Mouse (Mus musculus): ENCODE data around the gene Nell2. TPM values are rescaled to one million over a fixed set of nuclear protein-coding genes. Genes with fewer than 3 reads are reported as not detected.
"Not testable (repeated sequence)": the region's sequence is repeated elsewhere in the genome, so short reads cannot be mapped to it uniquely, and the experiment has no call there.

The Nell2 gene
- total and polyA plus RNA-seq, 3 experiments, result not detected

GRCm38 (mm10) chr15:95241161-95241560 is 287.2 kb downstream of the Nell2 start:
- no peaks in the 10 kb centered on the region for H3K4me1 ChIP-seq (ENCODE audit: control insufficient read depth in 1 of 2, insufficient read depth in 2 of 2)
- H3K4me3 ChIP-seq (replicated peaks in 1 of 3; ENCODE audit: low read depth in 2 of 3, low read length in 2 of 3, poor library complexity in 1 of 3), result no peak overlapping the region
- no peak for DNase-seq (ENCODE audit: extremely low read depth)
- no peaks in the 10 kb centered on the region for H3K79me2 ChIP-seq (replicated peaks; ENCODE audit: control insufficient read depth, extremely low read depth, insufficient read depth, poor library complexity, severe bottlenecking)
- H3K36me3 ChIP-seq (replicated peaks in 1 of 2; ENCODE audit: control insufficient read depth in 1 of 2, insufficient read depth in 1 of 2, low read length in 1 of 2), result no peaks in the 10 kb centered on the region
- in situ Hi-C loops (cut with MboI; ENCODE audit: low pct_ligation_motif_present, low pct_unique_long_range_greater_than_20kb, low sequenced_read_pairs), result no loop called here
- H3K4me2 ChIP-seq (ENCODE audit: insufficient read depth, low read depth, poor library complexity, severe bottlenecking), result no peak overlapping the region
- TF ChIP-seq IRF4 (IDR thresholded peaks at IDR 0.05; ENCODE audit: low read depth, low read length) (no peak), CHD2 (IDR thresholded peaks at IDR 0.05; ENCODE audit: low read length) (no peak), CTCF (conservative IDR thresholded peaks at IDR 0.05 in 1 of 2, IDR thresholded peaks at IDR 0.05 in 1 of 2; ENCODE audit: low read depth in 2 of 2, low read length in 2 of 2) (no peak), MAX (IDR thresholded peaks at IDR 0.05; ENCODE audit: low read length) (no peak)
- no peak overlapping the region for H3K27ac ChIP-seq (ENCODE audit: insufficient read depth, low read depth)
- H3K27me3 ChIP-seq (replicated peaks), result no peaks in the 10 kb centered on the region
- H3K9ac ChIP-seq (ENCODE audit: insufficient read depth, low read depth), result no peak overlapping the region
- peaks cover 62% of the 10 kb centered on the region for H3K9me3 ChIP-seq (replicated peaks; ENCODE audit: low read length)
- dilution Hi-C loops (cut with MboI; ENCODE audit: extremely low pct_ligation_motif_present, extremely low pct_unique_long_range_greater_than_20kb, low sequenced_read_pairs), result no loop called here

GRCm38 (mm10) chr15:95237021-95237420 is 291.3 kb downstream of the Nell2 start:
- H3K27me3 ChIP-seq (replicated peaks); H3K4me1 ChIP-seq (ENCODE audit: control insufficient read depth in 1 of 2, insufficient read depth in 2 of 2); in situ Hi-C loops (cut with MboI; ENCODE audit: low pct_ligation_motif_present, low pct_unique_long_range_greater_than_20kb, low sequenced_read_pairs); H3K4me2 ChIP-seq (ENCODE audit: insufficient read depth, low read depth, poor library complexity, severe bottlenecking); H3K9ac ChIP-seq (ENCODE audit: insufficient read depth, low read depth); H3K4me3 ChIP-seq (replicated peaks in 1 of 3; ENCODE audit: low read depth in 2 of 3, low read length in 2 of 3, poor library complexity in 1 of 3); DNase-seq (ENCODE audit: extremely low read depth); H3K27ac ChIP-seq (ENCODE audit: insufficient read depth, low read depth); dilution Hi-C loops (cut with MboI; ENCODE audit: extremely low pct_ligation_motif_present, extremely low pct_unique_long_range_greater_than_20kb, low sequenced_read_pairs); H3K36me3 ChIP-seq (replicated peaks in 1 of 2; ENCODE audit: control insufficient read depth in 1 of 2, insufficient read depth in 1 of 2, low read length in 1 of 2); H3K79me2 ChIP-seq (replicated peaks; ENCODE audit: control insufficient read depth, extremely low read depth, insufficient read depth, poor library complexity, severe bottlenecking): not testable (repeated sequence)
- peaks cover 72% of the 10 kb centered on the region for H3K9me3 ChIP-seq (replicated peaks; ENCODE audit: low read length)

- Histone ChIP-seq H3K9me3 (replicated peaks; ENCODE audit: low read length) (peaks cover 68% of the 10 kb centered on the region), H3K36me3 (replicated peaks in 1 of 2; ENCODE audit: control insufficient read depth in 1 of 2, insufficient read depth in 1 of 2, low read length in 1 of 2) (no peaks in the 10 kb centered on the region), H3K4me1 (ENCODE audit: control insufficient read depth in 1 of 2, insufficient read depth in 2 of 2) (no peaks in the 10 kb centered on the region), H3K27me3 (replicated peaks) (no peaks in the 10 kb centered on the region), H3K79me2 (replicated peaks; ENCODE audit: control insufficient read depth, extremely low read depth, insufficient read depth, poor library complexity, severe bottlenecking) (no peaks in the 10 kb centered on the region), H3K9ac (ENCODE audit: insufficient read depth, low read depth) (no peak overlapping the region), H3K27ac (ENCODE audit: insufficient read depth, low read depth) (no peak overlapping the region), H3K4me3 (replicated peaks in 1 of 3; ENCODE audit: low read depth in 2 of 3, low read length in 2 of 3, poor library complexity in 1 of 3) (no peak overlapping the region), H3K4me2 (ENCODE audit: insufficient read depth, low read depth, poor library complexity, severe bottlenecking) (no peak overlapping the region)
- TF ChIP-seq MEF2A (IDR thresholded peaks at IDR 0.05; ENCODE audit: borderline replicate concordance, low read depth, low read length) (no peak), HCFC1 (IDR thresholded peaks at IDR 0.05; ENCODE audit: low read depth, low read length) (no peak), ZNF384 (IDR thresholded peaks at IDR 0.05; ENCODE audit: low read depth, low read length) (no peak), PAX5 (IDR thresholded peaks at IDR 0.05; ENCODE audit: low read length) (no peak)
- no peak for DNase-seq (ENCODE audit: extremely low read depth)
- in situ Hi-C loops (cut with MboI; ENCODE audit: low pct_ligation_motif_present, low pct_unique_long_range_greater_than_20kb, low sequenced_read_pairs), result no loop called here
- dilution Hi-C loops (cut with MboI; ENCODE audit: extremely low pct_ligation_motif_present, extremely low pct_unique_long_range_greater_than_20kb, low sequenced_read_pairs), result no loop called here
These were observed 291.9 kb downstream of the Nell2 start for GRCm38 (mm10) chr15:95236509-95236908.

GRCm38 (mm10) chr15:95231171-95231570 is 297.2 kb downstream of the Nell2 start:
- dilution Hi-C loops (cut with MboI; ENCODE audit: extremely low pct_ligation_motif_present, extremely low pct_unique_long_range_greater_than_20kb, low sequenced_read_pairs), result no loop called here
- in situ Hi-C loops (cut with MboI; ENCODE audit: low pct_ligation_motif_present, low pct_unique_long_range_greater_than_20kb, low sequenced_read_pairs), result no loop called here

More at GRCm38 (mm10) chr15:95231171-95231570, 297.2 kb downstream of the Nell2 start:
- no peak overlapping the region for H3K4me3 ChIP-seq (replicated peaks in 1 of 3; ENCODE audit: low read depth in 2 of 3, low read length in 2 of 3, poor library complexity in 1 of 3)
- no peaks in the 10 kb centered on the region for H3K27me3 ChIP-seq (replicated peaks)
- no peak for TF ChIP-seq MXI1 (IDR thresholded peaks at IDR 0.05; ENCODE audit: low read depth, low read length)
- TF ChIP-seq IRF4 (IDR thresholded peaks at IDR 0.05; ENCODE audit: low read depth, low read length), result no peak
- no peak for TF ChIP-seq ETS1 (conservative IDR thresholded peaks at IDR 0.05; ENCODE audit: low read depth, low read length)
- TF ChIP-seq EP300 (IDR thresholded peaks at IDR 0.05; ENCODE audit: low read length), result no peak
- TF ChIP-seq ZC3H11A (IDR thresholded peaks at IDR 0.05; ENCODE audit: low read depth, low read length), result no peak
- TF ChIP-seq JUND (conservative IDR thresholded peaks at IDR 0.05; ENCODE audit: low read depth, low read length), result no peak
- TF ChIP-seq TBP (conservative IDR thresholded peaks at IDR 0.05; ENCODE audit: low read depth, low read length), result no peak
- H3K4me2 ChIP-seq (ENCODE audit: insufficient read depth, low read depth, poor library complexity, severe bottlenecking), result no peak overlapping the region
- no peaks in the 10 kb centered on the region for H3K4me1 ChIP-seq (ENCODE audit: control insufficient read depth in 1 of 2, insufficient read depth in 2 of 2)
- no peak for DNase-seq (ENCODE audit: extremely low read depth)
- no peak overlapping the region for H3K9ac ChIP-seq (ENCODE audit: insufficient read depth, low read depth)
- H3K9me3 ChIP-seq (replicated peaks; ENCODE audit: low read length), result peaks cover 75% of the 10 kb centered on the region
- no peak overlapping the region for H3K27ac ChIP-seq (ENCODE audit: insufficient read depth, low read depth)
- H3K79me2 ChIP-seq (replicated peaks; ENCODE audit: control insufficient read depth, extremely low read depth, insufficient read depth, poor library complexity, severe bottlenecking), result no peaks in the 10 kb centered on the region
- H3K36me3 ChIP-seq (replicated peaks in 1 of 2; ENCODE audit: control insufficient read depth in 1 of 2, insufficient read depth in 1 of 2, low read length in 1 of 2), result no peaks in the 10 kb centered on the region

Measured in CH12.LX (cell line).